Mouse (Mus musculus): Measurements from ENCODE around the gene Bcl10. TPM values are rescaled to one million over a fixed set of nuclear protein-coding genes. Genes with fewer than 3 reads are reported as not detected.
"Not testable (repeated sequence)": the region's sequence is repeated elsewhere in the genome, so short reads cannot be mapped to it uniquely, and the experiment has no call there.

The Bcl10 gene
- 38.4 and 40.9 TPM in 2 replicates for polyA plus RNA-seq (2015; fragmentation: Nextera tagmentation; extraction: Ambion mirVana)

- 33% methylated on average over 11 of the region's 11 CpGs for WGBS
- Histone ChIP-seq H3K27ac (peak within 1 kb of the TSS; percentile 77), H3K4me2 (peak within 1 kb of the TSS; percentile 55), H3K36me3 (no peaks in the 10 kb centered on the region), H3K27me3 (0 out of 2 replicates have a peak, but pooled peaks cover 3% of the 10 kb centered on the region), H3K9ac (peak within 1 kb of the TSS; percentile 62; the same call in 1 of the 2 replicates), H3K4me1 (replicated peaks) (peaks cover 14% of the 10 kb centered on the region), H3K4me3 (peak within 1 kb of the TSS; percentile 74), H3K9me3 (no peaks in the 10 kb centered on the region)
- no peak for ATAC-seq (ENCODE audit: low FRiP score)
These were observed at the start of gene Bcl10 for GRCm38 (mm10) chr3:145922019-145922854. TSS of gene Bcl10 (plus strand) at chr3:145922804.

- WGBS, result 82% methylated on average over 1 of the region's 1 CpGs
These were observed 49.3 kb upstream of the Bcl10 start for GRCm38 (mm10) chr3:145873271-145873670.

GRCm38 (mm10) chr3:145874126-145874525 is 48.5 kb upstream of the Bcl10 start:
- H3K9ac ChIP-seq, result no peak overlapping the region
- H3K4me3 ChIP-seq, result no peak overlapping the region
- no peak overlapping the region for H3K4me2 ChIP-seq
- no peaks in the 10 kb centered on the region for H3K4me1 ChIP-seq (replicated peaks)
- H3K9me3 ChIP-seq, result no peaks in the 10 kb centered on the region
- ATAC-seq (ENCODE audit: low FRiP score), result no peak
- 88% methylated on average over 4 of the region's 4 CpGs for WGBS
- no peaks in the 10 kb centered on the region for H3K27me3 ChIP-seq
- no peaks in the 10 kb centered on the region for H3K36me3 ChIP-seq
- no peak overlapping the region for H3K27ac ChIP-seq

More at GRCm38 (mm10) chr3:145873271-145873670, 49.3 kb upstream of the Bcl10 start:
- no peaks in the 10 kb centered on the region for H3K9me3 ChIP-seq
- H3K4me3 ChIP-seq, result no peak overlapping the region
- H3K27ac ChIP-seq, result no peak overlapping the region
- H3K4me2 ChIP-seq, result no peak overlapping the region
- H3K4me1 ChIP-seq (replicated peaks), result no peaks in the 10 kb centered on the region
- ATAC-seq (ENCODE audit: low FRiP score), result no peak
- H3K36me3 ChIP-seq, result no peaks in the 10 kb centered on the region
- no peak overlapping the region for H3K9ac ChIP-seq
- H3K27me3 ChIP-seq, result no peaks in the 10 kb centered on the region

GRCm38 (mm10) chr3:145876120-145876519 is 46.5 kb upstream of the Bcl10 start:
- no peaks in the 10 kb centered on the region for H3K27me3 ChIP-seq
- H3K9me3 ChIP-seq, result no peaks in the 10 kb centered on the region
- no peak overlapping the region for H3K9ac ChIP-seq
- no peaks in the 10 kb centered on the region for H3K36me3 ChIP-seq
- no peak for ATAC-seq (ENCODE audit: low FRiP score)
- H3K4me1 ChIP-seq (replicated peaks), result no peaks in the 10 kb centered on the region
- H3K27ac ChIP-seq, result no peak overlapping the region
- H3K4me3 ChIP-seq, result no peak overlapping the region
- WGBS, result 87% methylated on average over 11 of the region's 11 CpGs
- H3K4me2 ChIP-seq, result no peak overlapping the region

- H3K4me2 ChIP-seq; H3K9me3 ChIP-seq; H3K27ac ChIP-seq; H3K9ac ChIP-seq; H3K27me3 ChIP-seq; H3K4me3 ChIP-seq; H3K36me3 ChIP-seq; ATAC-seq (ENCODE audit: low FRiP score); H3K4me1 ChIP-seq (replicated peaks): not testable (repeated sequence)
- WGBS, result 92% methylated on average over 14 of the region's 14 CpGs
These were observed 43.7 kb upstream of the Bcl10 start for GRCm38 (mm10) chr3:145878867-145879266.

- Histone ChIP-seq H3K4me1 (replicated peaks) (peaks cover 11% of the 10 kb centered on the region; the same call in 1 of the 2 replicates), H3K4me2 (no peak overlapping the region), H3K27ac (no peak overlapping the region), H3K9me3 (no peaks in the 10 kb centered on the region), H3K9ac (no peak overlapping the region), H3K27me3 (no peaks in the 10 kb centered on the region), H3K36me3 (no peaks in the 10 kb centered on the region), H3K4me3 (no peak overlapping the region)
- 90% methylated on average over 1 of the region's 1 CpGs for WGBS
- ATAC-seq (ENCODE audit: low FRiP score), result no peak
These were observed 42.3 kb upstream of the Bcl10 start for GRCm38 (mm10) chr3:145880335-145880734.

DNA sequence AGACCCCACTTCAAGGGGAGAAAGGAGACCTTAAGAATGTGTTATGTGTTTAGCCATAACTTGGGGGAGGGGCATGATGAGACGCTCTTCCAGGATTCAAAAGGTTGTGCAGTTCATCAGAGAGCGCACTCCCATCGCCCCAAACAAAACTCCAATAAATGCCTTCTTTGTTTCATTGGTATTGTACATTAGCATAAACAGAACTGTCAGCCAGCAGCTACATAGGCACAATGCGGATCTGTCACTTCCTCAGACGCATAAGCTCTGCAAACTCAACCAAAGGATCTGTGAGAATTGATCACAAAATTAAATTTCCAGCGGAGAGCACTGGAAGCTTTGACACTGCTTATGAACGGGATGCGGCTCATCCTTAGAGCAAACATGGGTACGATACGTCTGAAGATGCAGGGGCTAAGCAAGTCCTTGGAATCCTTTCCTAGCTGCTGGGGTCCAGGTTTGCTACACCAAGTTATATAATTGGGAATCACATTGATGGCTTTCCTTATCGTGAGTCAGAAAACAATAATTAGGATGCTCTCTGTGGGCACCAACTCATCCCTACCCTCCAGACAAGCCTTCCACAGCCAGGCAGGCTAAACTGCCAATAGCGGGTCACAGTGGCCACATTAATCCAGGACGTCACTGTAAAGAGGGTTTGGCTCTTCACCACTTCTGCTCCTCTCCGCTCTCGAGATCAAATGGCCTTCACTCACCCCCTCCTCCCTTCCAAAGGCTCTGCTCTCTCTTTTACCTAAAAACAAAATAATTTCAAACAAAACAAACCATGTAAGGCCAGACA is 40.3 kb upstream of the Bcl10 start:
- H3K4me3 ChIP-seq, result no peak overlapping the region
- 69% methylated on average over 15 of the region's 15 CpGs for WGBS
- no peak overlapping the region for H3K27ac ChIP-seq
- H3K4me2 ChIP-seq, result no peak overlapping the region
- 0 out of 2 replicates have a peak, but pooled peaks have one; percentile 22 for ATAC-seq (ENCODE audit: low FRiP score)
- H3K27me3 ChIP-seq, result no peaks in the 10 kb centered on the region
- H3K36me3 ChIP-seq, result no peaks in the 10 kb centered on the region
- H3K4me1 ChIP-seq (replicated peaks), result peaks cover 18% of the 10 kb centered on the region
- H3K9ac ChIP-seq, result no peak overlapping the region
- no peaks in the 10 kb centered on the region for H3K9me3 ChIP-seq

- Histone ChIP-seq H3K4me2 (no peak overlapping the region), H3K4me1 (replicated peaks) (peaks cover 18% of the 10 kb centered on the region), H3K27me3 (no peaks in the 10 kb centered on the region), H3K9me3 (no peaks in the 10 kb centered on the region), H3K4me3 (no peak overlapping the region), H3K9ac (no peak overlapping the region), H3K36me3 (no peaks in the 10 kb centered on the region), H3K27ac (no peak overlapping the region)
- whole genome bisulfite sequencing, result 60% methylated on average over 2 of the region's 2 CpGs
- no peak for ATAC-seq (ENCODE audit: low FRiP score)
These were observed 39.4 kb upstream of the Bcl10 start for GRCm38 (mm10) chr3:145883233-145883632.

DNA sequence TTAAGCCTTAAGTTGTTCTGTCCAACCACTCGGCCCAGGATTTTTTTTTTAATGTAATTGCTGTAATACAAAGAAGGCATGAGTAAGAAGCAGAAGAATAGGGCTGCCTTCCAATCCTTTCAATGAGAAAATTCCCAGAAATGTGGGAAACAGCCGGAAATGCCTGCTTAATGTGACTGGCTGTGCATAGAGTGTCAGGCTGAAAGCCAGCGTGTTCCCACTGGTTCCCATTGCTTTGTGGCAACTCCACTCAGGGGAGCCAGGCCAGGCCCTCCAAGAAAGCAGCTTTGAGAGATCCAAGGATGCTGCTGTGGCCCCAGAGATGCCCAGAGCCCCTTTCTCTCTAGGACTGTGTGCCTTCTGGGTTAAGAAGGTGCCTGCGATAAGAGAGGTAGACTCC is 37.2 kb upstream of the Bcl10 start:
- Histone ChIP-seq H3K4me1 (replicated peaks) (peaks cover 21% of the 10 kb centered on the region), H3K4me2 (no peak overlapping the region), H3K27ac (peak overlapping the region; percentile 70), H3K36me3 (no peaks in the 10 kb centered on the region), H3K27me3 (0 out of 2 replicates have a peak, but pooled peaks cover 2% of the 10 kb centered on the region), H3K9me3 (no peaks in the 10 kb centered on the region), H3K4me3 (no peak overlapping the region), H3K9ac (no peak overlapping the region)
- 70% methylated on average over 4 of the region's 4 CpGs for WGBS
- no peak for ATAC-seq (ENCODE audit: low FRiP score)

- H3K4me3 ChIP-seq, result no peak overlapping the region
- 0 out of 2 replicates have a peak, but pooled peaks cover 2% of the 10 kb centered on the region for H3K27me3 ChIP-seq
- peaks cover 26% of the 10 kb centered on the region for H3K4me1 ChIP-seq (replicated peaks)
- ATAC-seq (ENCODE audit: low FRiP score), result no peak
- no peak overlapping the region for H3K4me2 ChIP-seq
- H3K27ac ChIP-seq, result peak overlapping the region; percentile 70
- no peaks in the 10 kb centered on the region for H3K9me3 ChIP-seq
- no peaks in the 10 kb centered on the region for H3K36me3 ChIP-seq
- no peak overlapping the region for H3K9ac ChIP-seq
- 68% methylated on average over 5 of the region's 5 CpGs for WGBS
These were observed 36.6 kb upstream of the Bcl10 start for GRCm38 (mm10) chr3:145885851-145886464.

- WGBS, result 84% methylated on average over 6 of the region's 6 CpGs
- H3K36me3 ChIP-seq, result no peaks in the 10 kb centered on the region
- ATAC-seq (ENCODE audit: low FRiP score), result no peak
These were observed 35.1 kb upstream of the Bcl10 start for GRCm38 (mm10) chr3:145887430-145887971.

More at GRCm38 (mm10) chr3:145887430-145887971, 35.1 kb upstream of the Bcl10 start:
- 0 out of 2 replicates have a peak, but pooled peaks cover 6% of the 10 kb centered on the region for H3K27me3 ChIP-seq
- H3K27ac ChIP-seq, result no peak overlapping the region
- no peak overlapping the region for H3K9ac ChIP-seq
- H3K4me3 ChIP-seq, result no peak overlapping the region
- H3K4me2 ChIP-seq, result no peak overlapping the region
- H3K9me3 ChIP-seq, result no peaks in the 10 kb centered on the region
- peaks cover 25% of the 10 kb centered on the region for H3K4me1 ChIP-seq (replicated peaks)
